ENCODE assay signal across 31 mouse cellular contexts in the genomic region with DNA sequence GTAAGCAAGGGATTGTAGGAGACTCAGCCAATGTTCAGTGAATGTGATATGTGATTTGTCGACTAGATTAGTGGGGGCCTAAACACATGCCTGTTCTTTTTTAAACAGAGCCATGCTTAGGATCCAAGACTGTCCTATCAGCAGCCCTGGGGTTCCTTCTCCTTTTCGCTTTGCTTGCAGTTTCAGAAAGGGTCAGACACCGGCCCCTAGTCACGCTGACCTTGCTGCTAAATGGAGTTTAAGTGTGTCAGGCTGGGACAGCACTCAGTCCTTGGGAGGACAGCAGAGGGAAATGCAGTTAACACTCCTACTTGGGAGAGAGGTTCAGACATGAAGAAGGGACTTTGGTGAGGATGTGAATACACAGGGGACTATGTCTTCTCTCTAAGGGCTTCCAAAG. TPM values are rescaled to one million over a fixed set of nuclear protein-coding genes. Genes with fewer than 3 reads are reported as not detected.
DNase-seq lines count a peak whose midpoint lies in the region; ATAC-seq and TF ChIP-seq lines count a peak whose summit lies in the region.
"Had no signal": no experiment of that assay in that cellular context is flagged by ENCODE, and none has a peak within 500 bp of the region (broad histone marks: within the 10 kb centered on the region; RNA-seq: fewer than 3 reads in every experiment).

No protein-coding gene starts in this region.

- DNase-seq in embryonic facial prominence, embryonic 10.5 days (ENCODE audit: low spot score), result no peak
- no peak for DNase-seq in kidney, postnatal 14 days
- DNase-seq in limb, embryonic 10.5 days (ENCODE audit: low spot score), result no peak
- no peak for DNase-seq in gastrocnemius, postnatal 4 days (ENCODE audit: low spot score in 2 of 2)
- DNase-seq: adrenal gland, adult 2 months; adrenal gland, postnatal 36 days; cerebellum, adult 18-20 months; cerebellum, postnatal 10 days; forebrain, postnatal 0 days; heart, postnatal 10 days; lung, postnatal 10 days; right cerebral cortex, postnatal 25 days; thymus, adult 18-20 months; thymus, postnatal 25 days had no signal

- no peaks in the 10 kb centered on the region for H3K9me3 ChIP-seq in embryonic facial prominence, embryonic 13.5 days
- no peaks in the 10 kb centered on the region for H3K9me3 ChIP-seq in embryonic facial prominence, embryonic 10.5 days
- no peaks in the 10 kb centered on the region for H3K9me3 ChIP-seq in kidney, embryonic 15.5 days (replicated peaks)
- H3K9me3 ChIP-seq in limb, embryonic 12.5 days, result no peaks in the 10 kb centered on the region
- no peaks in the 10 kb centered on the region for H3K9me3 ChIP-seq in limb, embryonic 10.5 days (replicated peaks)
- no peaks in the 10 kb centered on the region for H3K9me3 ChIP-seq in intestine, postnatal 0 days (ENCODE audit: control insufficient read depth)
- H3K9me3 ChIP-seq: embryonic facial prominence, embryonic 15.5 days; forebrain, embryonic 12.5 days; heart, embryonic 13.5 days; liver, embryonic 15.5 days; midbrain, embryonic 10.5 days; midbrain, embryonic 15.5 days had no signal

- no peak overlapping the region for H3K27ac ChIP-seq in embryonic facial prominence, embryonic 13.5 days
- no peak overlapping the region for H3K27ac ChIP-seq in embryonic facial prominence, embryonic 10.5 days (replicated peaks)
- H3K27ac ChIP-seq in kidney, embryonic 15.5 days, result no peak overlapping the region; the same call in 1 of the 2 replicates
- no peak overlapping the region for H3K27ac ChIP-seq in limb, embryonic 12.5 days
- no peak overlapping the region for H3K27ac ChIP-seq in limb, embryonic 10.5 days
- H3K27ac ChIP-seq in intestine, postnatal 0 days (ENCODE audit: low read depth, low read length), result no peak overlapping the region
- H3K27ac ChIP-seq: embryonic facial prominence, embryonic 15.5 days; forebrain, embryonic 12.5 days; heart, embryonic 13.5 days; hindbrain, embryonic 14.5 days; liver, embryonic 15.5 days; midbrain, embryonic 10.5 days; midbrain, embryonic 15.5 days had no signal

- H3K4me3 ChIP-seq in embryonic facial prominence, embryonic 13.5 days, result no peak overlapping the region
- no peak overlapping the region for H3K4me3 ChIP-seq in embryonic facial prominence, embryonic 10.5 days
- no peak overlapping the region for H3K4me3 ChIP-seq in kidney, embryonic 15.5 days (replicated peaks)
- H3K4me3 ChIP-seq in limb, embryonic 12.5 days (replicated peaks), result no peak overlapping the region
- H3K4me3 ChIP-seq in limb, embryonic 10.5 days, result no peak overlapping the region
- H3K4me3 ChIP-seq in intestine, postnatal 0 days (ENCODE audit: low read depth, low read length), result no peak overlapping the region
- H3K4me3 ChIP-seq: embryonic facial prominence, embryonic 15.5 days; forebrain, embryonic 12.5 days; heart, embryonic 13.5 days; liver, embryonic 15.5 days; midbrain, embryonic 10.5 days; midbrain, embryonic 15.5 days had no signal

- no peak for TF ChIP-seq CTCF in intestine, postnatal 0 days (IDR thresholded peaks at IDR 0.05; ENCODE audit: low read depth)

- H3K27me3 ChIP-seq in embryonic facial prominence, embryonic 13.5 days, result peaks cover 27% of the 10 kb centered on the region
- peaks cover 63% of the 10 kb centered on the region for H3K27me3 ChIP-seq in embryonic facial prominence, embryonic 10.5 days (replicated peaks; ENCODE audit: low read depth, poor library complexity, severe bottlenecking)
- H3K27me3 ChIP-seq in kidney, embryonic 15.5 days, result no peaks in the 10 kb centered on the region
- H3K27me3 ChIP-seq in limb, embryonic 12.5 days, result peaks cover 13% of the 10 kb centered on the region
- peaks cover 42% of the 10 kb centered on the region for H3K27me3 ChIP-seq in limb, embryonic 10.5 days (ENCODE audit: low read depth, poor library complexity, severe bottlenecking)
- no peaks in the 10 kb centered on the region for H3K27me3 ChIP-seq in intestine, postnatal 0 days (replicated peaks; ENCODE audit: control insufficient read depth, insufficient read depth, low read length)
- H3K27me3 ChIP-seq: CH12.LX had no signal

- H3K4me2 ChIP-seq in embryonic facial prominence, embryonic 13.5 days, result peak overlapping the region; percentile 80
- 0 out of 2 replicates have a peak overlapping the region, but pooled peaks have one; percentile 91 for H3K4me2 ChIP-seq in kidney, embryonic 15.5 days
- peak overlapping the region; percentile 82; the same call in 1 of the 2 replicates for H3K4me2 ChIP-seq in limb, embryonic 12.5 days
- 0 out of 2 replicates have a peak overlapping the region, but pooled peaks have one; percentile 13 for H3K4me2 ChIP-seq in intestine, postnatal 0 days (replicated peaks; ENCODE audit: low read depth)
- H3K4me2 ChIP-seq: embryonic facial prominence, embryonic 15.5 days; forebrain, embryonic 12.5 days; hindbrain, embryonic 14.5 days; midbrain, embryonic 15.5 days had no signal

- no peaks in the 10 kb centered on the region for H3K36me3 ChIP-seq in embryonic facial prominence, embryonic 13.5 days
- H3K36me3 ChIP-seq in embryonic facial prominence, embryonic 10.5 days (replicated peaks), result no peaks in the 10 kb centered on the region
- H3K36me3 ChIP-seq in kidney, embryonic 15.5 days, result 0 out of 2 replicates have a peak, but pooled peaks cover 4% of the 10 kb centered on the region
- H3K36me3 ChIP-seq in limb, embryonic 12.5 days, result no peaks in the 10 kb centered on the region
- H3K36me3 ChIP-seq in limb, embryonic 10.5 days, result no peaks in the 10 kb centered on the region
- no peaks in the 10 kb centered on the region for H3K36me3 ChIP-seq in intestine, postnatal 0 days (ENCODE audit: control insufficient read depth, insufficient read depth)
- H3K36me3 ChIP-seq: embryonic facial prominence, embryonic 15.5 days; forebrain, embryonic 12.5 days; heart, embryonic 13.5 days; liver, embryonic 15.5 days; midbrain, embryonic 10.5 days; midbrain, embryonic 15.5 days had no signal

- H3K9ac ChIP-seq in embryonic facial prominence, embryonic 13.5 days, result no peak overlapping the region
- no peak overlapping the region for H3K9ac ChIP-seq in kidney, embryonic 15.5 days
- H3K9ac ChIP-seq in limb, embryonic 12.5 days (replicated peaks), result no peak overlapping the region
- no peak overlapping the region for H3K9ac ChIP-seq in intestine, postnatal 0 days (ENCODE audit: low read depth, low read length)
- H3K9ac ChIP-seq: embryonic facial prominence, embryonic 15.5 days; forebrain, embryonic 12.5 days; forebrain, postnatal 0 days; heart, embryonic 13.5 days; hindbrain, embryonic 14.5 days; liver, embryonic 15.5 days; midbrain, embryonic 15.5 days had no signal

- WGBS in embryonic facial prominence, embryonic 13.5 days, result 74% methylated on average over 4 of the region's 4 CpGs
- 65% methylated on average over 4 of the region's 4 CpGs for WGBS in embryonic facial prominence, embryonic 10.5 days
- WGBS in kidney, embryonic 15.5 days, result 64% methylated on average over 4 of the region's 4 CpGs
- 83% methylated on average over 4 of the region's 4 CpGs for WGBS in limb, embryonic 12.5 days
- WGBS in limb, embryonic 10.5 days, result 81% methylated on average over 4 of the region's 4 CpGs
- WGBS in intestine, postnatal 0 days, result 68% methylated on average over 4 of the region's 4 CpGs

- H3K4me1 ChIP-seq in embryonic facial prominence, embryonic 13.5 days, result peaks cover 44% of the 10 kb centered on the region
- H3K4me1 ChIP-seq in embryonic facial prominence, embryonic 10.5 days, result peaks cover 61% of the 10 kb centered on the region
- peaks cover 71% of the 10 kb centered on the region for H3K4me1 ChIP-seq in kidney, embryonic 15.5 days
- peaks cover 55% of the 10 kb centered on the region for H3K4me1 ChIP-seq in limb, embryonic 12.5 days (replicated peaks)
- peaks cover 32% of the 10 kb centered on the region for H3K4me1 ChIP-seq in limb, embryonic 10.5 days
- 0 out of 2 replicates have a peak, but pooled peaks cover 7% of the 10 kb centered on the region for H3K4me1 ChIP-seq in intestine, postnatal 0 days (replicated peaks; ENCODE audit: control insufficient read depth, insufficient read depth, low read length)

- ATAC-seq in embryonic facial prominence, embryonic 13.5 days (ENCODE audit: insufficient number of reproducible peaks, insufficient read depth, low FRiP score, low TSS enrichment, low read depth), result no peak
- no peak for ATAC-seq in kidney, embryonic 15.5 days (replicated peaks; ENCODE audit: low FRiP score)
- ATAC-seq in limb, embryonic 12.5 days (ENCODE audit: insufficient number of reproducible peaks, insufficient read depth, low FRiP score, low TSS enrichment, low read depth), result no peak
- ATAC-seq in intestine, postnatal 0 days, result no peak
- ATAC-seq: activated CD4-positive, CD25-positive, alpha-beta regulatory T cell, adult 4 months; forebrain, postnatal 0 days; midbrain, embryonic 15.5 days had no signal

RNA-seq across cellular contexts. Expression of a gene that starts 3.7 kb away (rescaled TPM):
- polyA plus RNA-seq in embryonic facial prominence, embryonic 13.5 days (2015; fragmentation: Nextera tagmentation; extraction: Ambion mirVana), result 19.3 and 22.1 TPM in 2 replicates
- polyA plus RNA-seq in embryonic facial prominence, embryonic 10.5 days (2016; fragmentation: Nextera tagmentation; extraction: Ambion mirVana), result 7.0 and 9.1 TPM in 2 replicates
- polyA plus RNA-seq in kidney, embryonic 15.5 days (2015; fragmentation: Nextera tagmentation; extraction: Ambion mirVana), result 42.5 and 42.8 TPM in 2 replicates
- polyA plus RNA-seq in limb, embryonic 12.5 days (2016; fragmentation: Nextera tagmentation; extraction: Ambion mirVana), result 30.6 and 32.4 TPM in 2 replicates
- polyA plus RNA-seq in limb, embryonic 10.5 days (2016; fragmentation: Nextera tagmentation; extraction: Ambion mirVana), result 6.3 and 11.9 TPM in 2 replicates
- polyA plus RNA-seq in intestine, postnatal 0 days (2015; fragmentation: Nextera tagmentation; extraction: Ambion mirVana), result 18.7 and 20.8 TPM in 2 replicates
- 1 to 10 TPM; 2.9 to 3.3 TPM for total RNA-seq in gastrocnemius, postnatal 4 days (2021)
- total RNA-seq: CH12.LX; common myeloid progenitor, adult 5-6 weeks; hematopoietic stem cell, adult 5-6 weeks; megakaryocyte progenitor cell, adult 5-6 weeks; neutrophil, adult 5-6 weeks had no signal
- polyA plus RNA-seq: activated CD4-positive, CD25-positive, alpha-beta regulatory T cell, adult 4 months had no signal

Comparison
In these comparisons a context has a peak if more than half of its experiments do, and no peak if none do; other contexts are left out.
1. H3K4me2 ChIP-seq: peak in every context shown above with its lines; median percentile 91 in kidney, embryonic 15.5 days; 82 in limb, embryonic 12.5 days; 80 in embryonic facial prominence, embryonic 13.5 days; 13 in intestine, postnatal 0 days.